Comparison of ENCODE assay signal across 27 mouse cellular contexts in genomic region chr8:88883751-88884390, GRCm38 (mm10).
"Had no signal": no experiment of that assay in that cellular context is flagged by ENCODE, and none has a peak within 500 bp of the region (broad histone marks: within the 10 kb centered on the region; RNA-seq: fewer than 3 reads in every experiment).

No protein-coding gene starts in this region.

- H3K27me3 ChIP-seq: liver, embryonic 12.5 days; liver, embryonic 15.5 days; megakaryocyte, embryonic 14.5 days; midbrain, embryonic 13.5 days; neural tube, embryonic 13.5 days; stomach, embryonic 15.5 days had no signal

- DNase-seq: kidney, adult 2 months; kidney, postnatal 36 days; layer of hippocampus, postnatal 36 days; liver; lung, adult 18-20 months; lung, postnatal 10 days; lung, postnatal 36 days; retina, postnatal 1 day; right cerebral cortex, postnatal 25 days; spleen, adult 18-20 months; thymus, adult 2 months; thymus, postnatal 14 days; thymus, postnatal 4 days had no signal

- ATAC-seq: intestine, postnatal 0 days; liver, embryonic 12.5 days; midbrain, embryonic 13.5 days; midbrain, embryonic 16.5 days had no signal

- H3K36me3 ChIP-seq: limb, embryonic 10.5 days; limb, embryonic 13.5 days; liver, embryonic 12.5 days; liver, embryonic 15.5 days; lung, embryonic 15.5 days; midbrain, embryonic 10.5 days; midbrain, embryonic 13.5 days; neural tube, embryonic 13.5 days; stomach, embryonic 15.5 days had no signal

- H3K4me3 ChIP-seq: limb, embryonic 10.5 days; limb, embryonic 13.5 days; liver, embryonic 12.5 days; liver, embryonic 15.5 days; lung, embryonic 15.5 days; megakaryocyte, embryonic 14.5 days; midbrain, embryonic 10.5 days; midbrain, embryonic 13.5 days; myocyte; neural tube, embryonic 13.5 days; stomach, embryonic 15.5 days had no signal

- H3K9me3 ChIP-seq: limb, embryonic 10.5 days; limb, embryonic 13.5 days; liver, embryonic 12.5 days; liver, embryonic 15.5 days; lung, embryonic 15.5 days; megakaryocyte, embryonic 14.5 days; midbrain, embryonic 10.5 days; midbrain, embryonic 13.5 days; neural tube, embryonic 13.5 days; stomach, embryonic 15.5 days had no signal

- H3K9ac ChIP-seq: limb, embryonic 13.5 days; liver, embryonic 12.5 days; liver, embryonic 15.5 days; lung, embryonic 15.5 days; midbrain, embryonic 13.5 days; neural tube, embryonic 13.5 days; stomach, embryonic 15.5 days had no signal

- H3K27ac ChIP-seq: kidney, postnatal 0 days; limb, embryonic 10.5 days; limb, embryonic 13.5 days; liver, embryonic 12.5 days; liver, embryonic 15.5 days; lung, embryonic 15.5 days; midbrain, embryonic 10.5 days; midbrain, embryonic 13.5 days; neural tube, embryonic 13.5 days; stomach, embryonic 15.5 days had no signal

- H3K4me2 ChIP-seq: limb, embryonic 13.5 days; liver, embryonic 12.5 days; liver, embryonic 15.5 days; lung, embryonic 15.5 days; midbrain, embryonic 13.5 days; neural tube, embryonic 13.5 days; stomach, embryonic 15.5 days had no signal

- H3K4me1 ChIP-seq: limb, embryonic 10.5 days; liver, embryonic 12.5 days; liver, embryonic 15.5 days; lung, embryonic 15.5 days; megakaryocyte, embryonic 14.5 days; midbrain, embryonic 10.5 days; midbrain, embryonic 13.5 days; neural tube, embryonic 13.5 days; stomach, embryonic 15.5 days had no signal
